Mouse (Mus musculus) MEL-GATA-1-ER (cell line): ENCODE data around the gene Gm21887.
"Not testable (repeated sequence)": the region's sequence is repeated elsewhere in the genome, so short reads cannot be mapped to it uniquely, and the experiment has no call there.

Source experiments
- DNase-seq: peaks from one replicate; pipeline ENCODE4 v3.0.0-alpha.2; 2012; ENCODE audit warnings: low read depth; ENCODE audit errors: extremely low read depth

The Gm21887 gene

DNA sequence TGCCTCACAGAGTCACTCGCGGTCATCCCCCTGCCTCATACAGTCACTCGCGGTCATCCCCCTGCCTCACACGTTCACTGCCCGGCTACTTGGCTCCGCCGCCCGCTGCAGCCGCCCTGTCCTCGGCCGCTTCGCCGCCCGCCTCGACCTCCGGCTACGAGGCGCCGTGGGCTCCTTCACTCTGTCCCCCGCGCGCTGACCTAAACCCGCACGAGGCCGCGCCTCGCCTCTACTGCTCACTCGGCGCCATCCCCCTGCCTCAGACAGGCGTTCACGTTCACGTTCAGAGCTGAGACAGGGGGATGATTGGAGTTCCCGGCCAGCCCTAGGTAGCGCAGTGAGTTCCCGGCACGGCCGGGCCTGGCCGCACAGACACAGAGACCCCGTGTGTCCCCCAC is 12.0 kb upstream of the Gm21887 start:
- DNase-seq: not testable (repeated sequence)

DNA sequence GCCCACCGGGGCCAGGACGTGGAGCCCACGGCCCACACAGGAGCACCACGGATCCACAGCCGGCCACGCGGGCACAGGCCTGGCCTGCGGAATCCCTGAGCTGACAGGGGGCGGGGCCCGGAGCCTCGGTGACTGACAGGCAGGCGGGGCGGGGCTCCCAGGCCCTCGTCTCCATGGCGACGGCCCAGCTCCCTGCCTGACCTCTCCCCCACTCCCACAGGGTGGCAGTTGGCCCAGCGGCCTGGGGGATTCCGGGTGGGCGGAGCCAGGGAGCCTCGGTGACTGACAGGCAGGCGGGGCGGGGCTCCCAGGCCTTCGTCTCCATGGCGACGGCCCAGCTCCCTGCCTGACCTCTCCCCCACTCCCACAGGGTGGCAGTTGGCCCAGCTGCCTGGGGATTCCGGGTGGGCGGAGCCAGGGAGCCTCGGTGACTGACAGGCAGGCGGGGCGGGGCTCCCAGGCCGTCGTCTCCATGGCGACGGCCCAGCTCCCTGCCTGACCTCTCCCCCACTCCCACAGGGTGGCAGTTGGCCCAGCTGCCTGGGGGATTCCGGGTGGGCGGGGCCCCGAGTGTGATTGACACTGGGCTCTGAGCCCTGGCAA is 11.5 kb upstream of the Gm21887 start:
- DNase-seq: peak; percentile 77

DNA sequence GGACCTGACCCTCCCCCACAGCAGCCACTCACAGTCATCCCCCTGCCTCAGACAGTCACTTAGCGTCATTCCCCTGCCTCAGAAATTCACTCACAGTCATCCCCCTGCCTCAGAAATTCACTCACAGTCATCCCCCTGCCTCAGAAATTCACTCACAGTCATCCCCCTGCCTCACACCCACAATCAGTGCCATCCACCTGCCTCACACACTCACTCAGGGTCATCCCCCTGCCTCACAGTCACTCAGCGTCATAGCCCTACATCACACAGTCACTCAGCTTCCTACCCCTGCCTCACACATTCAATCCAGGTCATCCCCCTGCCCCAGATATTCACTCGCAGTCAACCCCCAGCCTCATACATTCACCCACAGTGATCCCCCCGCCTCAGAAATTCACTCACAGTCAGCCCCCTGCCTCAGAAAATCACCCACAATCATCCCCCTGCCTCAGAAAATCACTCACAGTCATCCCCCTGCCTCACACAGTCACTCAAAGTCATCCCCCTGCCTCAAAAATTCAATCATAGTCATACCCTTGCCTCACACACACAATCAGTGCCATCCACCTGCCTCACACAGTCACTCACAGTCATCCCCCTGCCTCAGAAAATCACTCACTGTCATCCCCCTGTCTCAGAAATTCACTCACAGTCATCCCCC is 10.8 kb upstream of the Gm21887 start:
- DNase-seq: not testable (repeated sequence)

DNA sequence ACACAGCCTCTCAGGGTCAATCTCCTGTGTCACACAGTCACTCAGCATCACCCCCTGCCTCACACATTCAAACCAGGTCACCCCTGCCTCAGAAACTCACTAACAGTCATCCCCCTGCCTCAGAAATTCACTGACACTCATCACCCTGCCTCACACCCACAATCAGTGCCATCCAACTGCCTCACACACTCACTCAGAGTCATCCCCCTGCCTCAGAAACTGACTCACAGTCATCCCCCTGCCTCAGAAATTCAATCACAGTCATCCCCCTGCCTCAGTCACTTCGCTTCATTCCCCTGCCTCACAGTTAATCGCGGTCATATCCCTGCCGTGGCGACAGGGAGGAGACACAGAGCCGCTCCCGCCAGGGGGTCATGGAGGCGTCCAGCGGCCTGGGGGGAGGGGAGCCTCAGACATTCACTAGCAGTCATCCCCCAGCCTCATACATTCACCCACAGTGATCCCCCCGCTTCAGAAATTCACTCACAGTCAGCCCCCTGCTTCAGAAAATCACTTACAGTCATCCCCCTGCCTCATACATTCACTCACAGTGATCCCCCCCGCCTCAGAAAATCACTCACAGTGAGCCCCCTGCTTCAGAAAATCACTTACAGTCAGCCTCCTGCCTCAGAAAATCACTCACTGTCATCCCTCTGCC is 10.1 kb upstream of the Gm21887 start:
- not testable (repeated sequence) for DNase-seq

DNA sequence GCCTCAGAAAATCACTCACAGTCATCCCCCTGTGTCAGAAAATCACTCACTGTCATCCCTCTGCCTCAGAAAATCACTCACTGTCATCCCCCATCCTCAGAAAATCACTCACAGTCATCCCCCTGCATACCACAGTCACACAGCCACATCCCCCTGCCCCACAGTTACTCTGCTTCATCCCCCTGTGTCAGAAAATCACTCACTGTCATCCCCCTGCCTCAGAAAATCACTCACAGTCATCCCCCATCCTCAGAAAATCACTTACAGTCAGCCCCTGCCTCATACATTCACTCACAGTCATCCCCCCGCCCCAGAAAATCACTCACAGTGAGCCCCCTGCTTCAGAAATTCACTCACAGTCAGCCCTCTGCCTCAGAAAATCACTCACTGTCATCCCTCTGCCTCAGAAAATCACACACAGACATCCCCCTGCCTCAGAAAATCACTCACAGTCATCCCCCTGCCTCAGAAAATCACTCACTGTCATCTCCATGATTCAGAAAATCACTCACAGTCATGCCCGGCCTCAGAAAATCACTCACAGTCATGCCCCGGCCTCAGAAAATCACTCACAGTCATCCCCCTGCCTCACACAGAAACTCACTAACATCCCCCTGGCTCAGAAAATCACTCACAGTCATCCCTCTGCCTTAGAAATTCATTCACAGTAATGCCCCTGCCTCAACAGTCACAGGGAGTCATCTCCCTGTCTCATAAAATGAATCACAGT is 9.4 kb upstream of the Gm21887 start:
- DNase-seq: not testable (repeated sequence)

DNA sequence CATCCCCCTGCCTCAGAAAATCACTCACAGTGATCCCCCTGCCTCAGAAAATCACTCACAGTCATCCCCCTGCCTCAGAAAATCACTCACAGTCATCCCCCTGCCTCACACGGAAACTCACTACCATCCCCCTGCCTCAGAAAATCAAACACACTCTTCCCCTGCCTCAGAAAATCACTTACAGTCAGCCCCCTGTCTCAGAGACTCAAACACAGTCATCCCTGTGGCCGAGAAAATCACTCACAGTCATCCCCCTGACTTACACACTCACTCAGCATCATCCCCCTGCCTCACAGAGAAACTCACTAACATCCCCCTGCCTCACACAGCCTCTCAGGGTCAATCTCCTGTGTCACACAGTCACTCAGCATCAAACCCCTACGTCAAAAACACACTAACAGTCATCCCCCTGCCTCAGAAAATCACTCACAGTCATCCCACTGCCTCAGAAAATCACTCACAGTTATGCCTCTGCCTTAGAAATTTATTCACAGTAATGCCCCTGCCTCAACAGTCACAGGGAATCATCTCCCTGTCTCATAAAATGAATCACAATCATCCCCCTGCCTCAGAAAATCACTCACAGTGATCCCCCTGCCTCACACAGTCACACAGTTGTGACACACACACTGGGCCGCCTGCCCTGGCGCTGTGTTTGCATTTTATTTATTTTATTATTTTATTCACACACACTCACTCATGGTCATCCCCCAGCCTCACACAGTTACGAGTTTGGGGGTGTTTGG is 8.6 kb upstream of the Gm21887 start:
- not testable (repeated sequence) for DNase-seq

DNA sequence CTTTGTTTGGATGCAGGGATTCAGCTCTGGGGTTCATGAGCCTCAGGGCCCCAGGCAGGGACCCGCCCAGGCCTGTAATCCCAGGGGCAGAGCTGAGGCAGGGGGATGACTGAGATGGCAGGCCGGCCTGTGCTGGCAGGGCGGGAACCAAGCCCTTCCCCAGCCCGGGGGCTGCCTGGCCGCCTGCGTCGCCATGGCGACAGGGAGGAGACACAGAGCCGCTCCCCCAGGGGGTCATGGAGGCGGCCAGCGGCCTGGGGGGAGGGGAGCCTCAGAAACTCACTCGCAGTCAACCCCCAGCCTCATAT is 8.1 kb upstream of the Gm21887 start:
- not testable (repeated sequence) for DNase-seq

DNA sequence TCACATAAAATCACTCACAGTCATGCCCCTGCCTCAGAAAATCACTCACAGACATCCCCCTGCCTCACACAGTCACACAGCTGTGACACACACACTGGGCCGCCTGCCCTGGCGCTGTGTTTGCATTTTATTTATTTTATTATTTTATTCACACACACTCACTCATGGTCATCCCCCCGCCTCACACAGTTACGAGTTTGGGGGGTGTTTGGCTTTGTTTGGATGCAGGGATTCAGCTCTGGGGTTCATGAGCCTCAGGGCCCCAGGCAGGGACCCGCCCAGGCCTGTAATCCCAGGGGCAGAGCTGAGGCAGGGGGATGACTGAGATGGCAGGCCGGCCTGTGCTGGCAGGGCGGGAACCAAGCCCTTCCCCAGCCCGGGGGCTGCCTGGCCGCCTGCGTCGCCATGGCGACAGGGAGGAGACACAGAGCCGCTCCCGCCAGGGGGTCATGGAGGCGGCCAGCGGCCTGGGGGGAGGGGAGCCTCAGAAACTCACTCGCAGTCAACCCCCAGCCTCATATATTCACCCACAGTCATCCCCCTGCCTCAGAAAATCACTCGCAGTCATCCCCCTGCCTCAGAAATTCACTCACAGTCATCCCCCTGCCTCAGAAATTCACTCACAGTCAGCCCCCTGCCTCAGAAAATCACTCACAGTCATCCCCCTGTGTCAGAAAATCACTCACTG is 6.8 kb upstream of the Gm21887 start:
- DNase-seq: not testable (repeated sequence)

DNA sequence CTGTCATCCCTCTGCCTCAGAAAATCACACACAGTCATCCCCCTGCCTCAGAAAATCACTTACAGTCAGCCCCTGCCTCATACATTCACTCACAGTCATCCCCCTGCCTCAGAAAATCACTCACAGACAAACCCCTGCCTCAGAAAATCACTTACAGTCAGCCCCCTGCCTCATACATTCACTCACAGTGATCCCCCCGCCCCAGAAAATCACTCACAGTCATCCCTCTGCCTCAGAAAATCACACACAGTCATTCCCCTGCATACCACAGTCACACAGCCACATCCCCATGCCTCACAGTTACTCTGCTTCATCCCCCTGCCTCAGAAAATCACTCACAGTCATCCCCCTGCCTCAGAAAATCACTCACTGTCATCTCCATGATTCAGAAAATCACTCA is 5.9 kb upstream of the Gm21887 start:
- not testable (repeated sequence) for DNase-seq

DNA sequence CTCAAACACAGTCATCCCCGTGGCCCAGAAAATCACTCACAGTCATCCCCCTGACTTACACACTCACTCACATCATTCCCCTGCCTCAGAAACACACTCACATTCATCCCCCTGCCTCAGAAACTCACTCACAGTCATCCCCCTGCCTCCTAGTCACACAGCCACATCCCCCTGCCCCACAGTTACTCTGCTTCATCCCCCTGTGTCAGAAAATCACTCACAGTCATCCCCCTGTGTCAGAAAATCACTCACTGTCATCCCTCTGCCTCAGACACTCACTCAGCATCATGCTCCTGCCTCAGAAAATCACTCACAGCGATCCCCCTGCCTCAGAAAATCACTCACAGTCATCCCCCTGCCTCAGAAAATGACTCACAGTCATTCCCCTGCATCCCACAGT is 5.2 kb upstream of the Gm21887 start:
- DNase-seq: not testable (repeated sequence)

DNA sequence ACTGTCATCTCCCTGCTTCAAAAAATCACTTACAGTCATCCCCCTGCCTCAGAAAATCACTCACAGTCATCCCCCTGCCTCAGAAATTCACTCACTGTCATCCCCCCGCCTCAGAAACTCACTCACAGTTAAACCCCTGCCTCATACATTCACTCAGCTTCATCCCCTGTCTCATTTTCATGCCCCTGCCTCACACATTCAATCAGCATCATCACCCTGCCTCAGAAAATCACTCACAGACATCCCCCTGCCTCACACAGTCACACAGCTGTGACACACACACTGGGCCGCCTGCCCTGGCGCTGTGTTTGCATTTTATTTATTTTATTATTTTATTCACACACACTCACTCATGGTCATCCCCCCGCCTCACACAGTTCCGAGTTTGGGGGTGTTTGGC is 4.7 kb upstream of the Gm21887 start:
- DNase-seq: not testable (repeated sequence)

DNA sequence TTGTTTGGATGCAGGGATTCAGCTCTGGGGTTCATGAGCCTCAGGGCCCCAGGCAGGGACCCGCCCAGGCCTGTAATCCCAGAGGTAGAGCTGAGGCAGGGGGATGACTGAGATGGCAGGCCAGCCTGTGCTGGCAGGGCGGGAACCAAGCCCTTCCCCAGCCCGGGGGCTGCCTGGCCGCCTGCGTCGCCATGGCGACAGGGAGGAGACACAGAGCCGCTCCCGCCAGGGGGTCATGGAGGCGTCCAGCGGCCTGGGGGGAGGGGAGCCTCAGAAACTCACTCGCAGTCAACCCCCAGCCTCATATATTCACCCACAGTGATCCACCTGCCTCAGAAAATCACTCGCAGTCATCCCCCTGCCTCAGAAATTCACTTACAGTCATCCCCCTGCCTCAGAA is 4.3 kb upstream of the Gm21887 start:
- not testable (repeated sequence) for DNase-seq

DNA sequence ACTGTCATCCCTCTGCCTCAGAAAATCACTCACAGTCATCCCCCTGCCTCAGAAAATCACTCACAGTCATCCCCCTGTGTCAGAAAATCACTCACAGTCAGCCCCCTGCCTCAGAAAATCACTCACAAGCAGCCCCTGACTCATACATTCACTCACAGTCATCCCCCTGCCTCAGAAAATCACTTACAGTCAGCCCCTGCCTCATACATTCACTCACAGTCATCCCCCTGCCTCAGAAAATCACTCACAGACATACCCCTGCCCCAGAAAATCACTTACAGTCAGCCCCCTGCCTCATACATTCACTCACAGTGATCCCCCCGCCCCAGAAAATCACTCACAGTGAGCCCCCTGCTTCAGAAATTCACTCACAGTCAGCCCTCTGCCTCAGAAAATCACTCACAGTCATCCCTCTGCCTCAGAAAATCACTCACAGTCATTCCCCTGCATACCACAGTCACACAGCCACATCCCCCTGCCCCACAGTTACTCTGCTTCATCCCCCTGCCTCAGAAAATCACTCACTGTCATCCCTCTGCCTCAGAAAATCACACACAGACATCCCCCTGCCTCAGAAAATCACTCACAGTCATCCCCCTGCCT is 3.7 kb upstream of the Gm21887 start:
- not testable (repeated sequence) for DNase-seq

DNA sequence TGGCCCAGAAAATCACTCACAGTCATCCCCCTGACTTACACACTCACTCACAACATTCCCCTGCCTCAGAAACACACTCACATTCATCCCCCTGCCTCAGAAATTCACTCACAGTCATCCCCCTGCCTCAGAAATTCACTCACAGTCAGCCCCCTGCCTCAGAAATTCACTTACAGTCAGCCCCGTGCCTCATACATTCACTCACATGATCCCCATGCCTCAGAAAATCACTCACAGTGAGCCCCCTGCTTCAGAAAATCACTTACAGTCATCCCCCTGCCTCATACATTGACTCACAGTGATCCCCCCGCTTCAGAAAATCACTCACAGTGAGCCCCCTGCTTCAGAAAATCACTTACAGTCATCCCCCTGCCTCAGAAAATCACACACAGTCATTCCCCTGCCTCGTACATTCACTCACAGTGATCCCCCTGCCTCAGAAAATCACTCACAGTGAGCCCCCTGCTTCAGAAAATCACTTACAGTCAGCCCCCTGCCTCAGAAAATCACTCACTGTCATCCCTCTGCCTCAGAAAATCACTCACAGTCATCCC is 2.7 kb upstream of the Gm21887 start:
- not testable (repeated sequence) for DNase-seq

DNA sequence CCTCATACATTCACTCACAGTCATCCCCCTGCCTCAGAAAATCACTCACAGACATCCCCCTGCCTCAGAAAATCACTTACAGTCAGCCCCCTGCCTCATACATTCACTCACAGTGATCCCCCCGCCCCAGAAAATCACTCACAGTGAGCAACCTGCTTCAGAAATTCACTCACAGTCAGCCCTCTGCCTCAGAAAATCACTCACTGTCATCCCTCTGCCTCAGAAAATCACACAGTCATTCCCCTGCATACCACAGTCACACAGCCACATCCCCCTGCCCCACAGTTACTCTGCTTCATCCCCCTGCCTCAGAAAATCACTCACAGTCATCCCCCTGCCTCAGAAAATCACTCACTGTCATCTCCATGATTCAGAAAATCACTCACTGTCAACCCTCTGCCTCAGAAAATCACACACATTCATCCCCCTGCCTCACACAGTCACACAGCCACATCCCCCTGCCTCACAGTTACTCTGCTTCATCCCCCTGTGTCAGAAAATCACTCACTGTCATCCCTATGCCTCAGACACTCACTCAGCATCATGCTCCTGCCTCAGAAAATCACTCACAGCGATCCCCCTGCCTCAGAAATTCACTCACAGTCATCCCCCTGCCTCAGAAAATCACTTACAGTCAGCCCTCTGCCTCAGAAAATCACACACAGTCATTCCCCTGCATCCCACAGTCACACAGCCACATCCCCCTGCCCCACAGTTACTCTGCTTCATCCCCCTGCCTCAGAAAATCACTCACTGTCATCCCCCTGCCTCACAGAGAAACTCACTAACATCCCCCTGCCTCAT is 1.9 kb upstream of the Gm21887 start:
- DNase-seq: not testable (repeated sequence)

DNA sequence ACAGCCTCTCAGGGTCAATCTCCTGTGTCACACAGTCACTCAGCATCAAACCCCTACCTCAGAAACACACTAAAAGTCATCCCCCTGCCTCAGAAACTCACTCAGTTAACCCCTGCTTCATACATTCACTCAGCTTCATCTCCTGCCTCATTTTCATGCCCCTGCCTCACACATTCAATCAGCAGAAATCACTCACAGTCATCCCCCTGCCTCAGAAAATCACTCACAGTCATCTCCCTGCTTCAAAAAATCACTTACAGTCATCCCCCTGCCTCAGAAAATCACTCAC is 1.3 kb upstream of the Gm21887 start:
- not testable (repeated sequence) for DNase-seq

DNA sequence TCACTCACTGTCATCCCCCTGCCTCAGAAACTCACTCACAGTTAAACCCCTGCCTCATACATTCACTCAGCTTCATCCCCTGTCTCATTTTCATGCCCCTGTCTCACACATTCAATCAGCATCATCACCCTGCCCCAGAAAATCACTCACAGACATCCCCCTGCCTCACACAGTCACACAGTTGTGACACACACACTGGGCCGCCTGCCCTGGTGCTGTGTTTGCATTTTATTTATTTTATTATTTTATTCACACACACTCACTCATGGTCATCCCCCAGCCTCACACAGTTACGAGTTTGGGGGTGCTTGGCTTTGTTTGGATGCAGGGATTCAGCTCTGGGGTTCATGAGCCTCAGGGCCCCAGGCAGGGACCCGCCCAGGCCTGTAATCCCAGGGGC is 875 bp upstream of the Gm21887 start:
- DNase-seq: not testable (repeated sequence)

DNA sequence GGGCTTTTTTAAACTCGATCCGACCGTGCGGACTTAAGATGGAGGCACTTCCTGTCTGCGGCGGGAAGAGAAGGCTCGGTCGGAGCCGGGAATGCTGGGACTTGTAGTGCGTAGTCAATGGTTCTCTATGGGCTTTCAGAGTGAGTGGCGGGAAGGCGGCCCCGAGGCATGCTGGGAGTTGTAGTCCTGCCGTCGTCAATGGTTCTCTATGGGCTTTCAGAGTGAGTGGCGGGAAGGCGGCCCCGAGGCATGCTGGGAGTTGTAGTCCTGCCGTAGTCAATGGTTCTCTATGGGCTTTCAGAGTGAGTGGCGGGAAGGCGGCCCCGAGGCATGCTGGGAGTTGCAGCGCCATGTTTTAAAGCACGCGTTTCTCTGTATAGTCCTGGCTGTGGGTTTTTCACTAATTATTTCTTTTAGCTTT is 352 bp downstream of the Gm21887 start:
- DNase-seq: peak; percentile 100
